Mouse (Mus musculus) stomach, postnatal 0 days (tissue): Measurements from ENCODE around the gene Nudt4.

ENCODE experiments used
- CTCF ChIP-seq: IDR thresholded peaks from 2 replicates; pipeline ENCODE4 v1.5.1; 2016; ENCODE audit warnings: antibody characterized with exemption, low read depth, mild to moderate bottlenecking, moderate library complexity
- EP300 ChIP-seq: optimal IDR thresholded peaks from 2 replicates; pipeline ENCODE3; 2016; ENCODE audit warnings: antibody characterized with exemption

DNA sequence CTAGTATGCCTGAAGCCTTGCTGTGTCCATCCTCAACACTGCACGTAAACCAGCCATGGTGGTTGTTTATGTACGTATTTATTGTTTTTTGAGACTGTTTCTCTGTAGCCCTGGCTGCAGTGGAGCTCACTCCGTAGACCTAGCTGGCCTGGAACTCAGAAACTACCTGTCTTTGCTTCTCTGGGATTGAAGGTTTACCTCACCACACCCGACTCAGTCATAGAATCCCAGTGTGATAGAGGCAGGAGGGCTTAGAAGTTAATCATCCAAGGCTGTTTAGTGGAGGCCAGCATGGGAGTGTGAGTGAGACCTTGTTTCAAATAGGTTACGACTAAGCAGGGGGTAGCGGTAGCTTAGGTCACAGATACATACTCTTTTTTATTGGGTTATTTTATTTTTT lies 46.3 kb downstream of the Nudt4 start:
- TF ChIP-seq CTCF = no peak
- no peak for TF ChIP-seq EP300
